Mouse (Mus musculus): ENCODE results near the gene Pphln1. TPM values are rescaled to one million over a fixed set of nuclear protein-coding genes. Genes with fewer than 3 reads are reported as not detected.

The Pphln1 gene
- polyA plus RNA-seq, 1 experiment from 2014 or later = 43.9 TPM

- 49% methylated on average over 11 of the region's 11 CpGs for WGBS
- Histone ChIP-seq H3K36me3 (ENCODE audit: insufficient read depth) (no peaks in the 10 kb centered on the region), H3K4me2 (no peak overlapping the region), H3K4me3 (ENCODE audit: low read depth, low read length) (no peak overlapping the region), H3K27ac (ENCODE audit: low read depth) (no peak overlapping the region), H3K4me1 (ENCODE audit: insufficient read depth) (peaks cover 18% of the 10 kb centered on the region), H3K27me3 (ENCODE audit: insufficient read depth, low read length) (no peaks in the 10 kb centered on the region), H3K9me3 (ENCODE audit: low read depth, low read length) (no peaks in the 10 kb centered on the region), H3K9ac (no peak overlapping the region)
- ATAC-seq (ENCODE audit: insufficient read depth) = no peak
- no peak for TF ChIP-seq CTCF (IDR thresholded peaks at IDR 0.05; ENCODE audit: low read depth)
- no peak for DNase-seq
Observed at GRCm38 (mm10) chr15:93521088-93521786, 123.1 kb downstream of the Pphln1 start.

DNA sequence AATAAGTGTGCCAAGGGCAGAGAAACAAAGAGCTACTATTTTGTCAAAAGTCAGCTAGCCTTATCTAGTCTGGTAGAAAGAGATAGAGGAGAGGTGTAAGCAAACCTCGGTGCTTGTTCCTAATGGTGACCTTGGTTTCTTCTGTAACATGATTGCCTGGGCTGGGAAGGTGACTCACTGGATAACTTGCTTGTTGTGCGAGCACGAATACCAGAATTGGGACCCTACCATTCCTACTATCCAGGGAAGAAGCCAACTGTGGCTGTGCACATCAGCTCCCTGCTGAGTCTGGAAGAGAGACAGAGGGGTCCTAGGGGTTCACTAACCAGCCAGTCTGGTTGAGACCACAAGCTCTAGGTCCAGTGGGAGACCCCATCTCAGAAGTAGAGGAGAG lies 123.6 kb downstream of the Pphln1 start:
- WGBS = 31% methylated on average over 3 of the region's 3 CpGs
- Histone ChIP-seq H3K4me2 (no peak overlapping the region), H3K27ac (ENCODE audit: low read depth) (no peak overlapping the region), H3K36me3 (ENCODE audit: insufficient read depth) (no peaks in the 10 kb centered on the region), H3K9ac (no peak overlapping the region), H3K4me3 (ENCODE audit: low read depth, low read length) (no peak overlapping the region), H3K9me3 (ENCODE audit: low read depth, low read length) (no peaks in the 10 kb centered on the region), H3K4me1 (ENCODE audit: insufficient read depth) (peaks cover 18% of the 10 kb centered on the region), H3K27me3 (ENCODE audit: insufficient read depth, low read length) (no peaks in the 10 kb centered on the region)
- DNase-seq = no peak
- no peak for TF ChIP-seq CTCF (IDR thresholded peaks at IDR 0.05; ENCODE audit: low read depth)
- no peak for ATAC-seq (ENCODE audit: insufficient read depth)

DNA sequence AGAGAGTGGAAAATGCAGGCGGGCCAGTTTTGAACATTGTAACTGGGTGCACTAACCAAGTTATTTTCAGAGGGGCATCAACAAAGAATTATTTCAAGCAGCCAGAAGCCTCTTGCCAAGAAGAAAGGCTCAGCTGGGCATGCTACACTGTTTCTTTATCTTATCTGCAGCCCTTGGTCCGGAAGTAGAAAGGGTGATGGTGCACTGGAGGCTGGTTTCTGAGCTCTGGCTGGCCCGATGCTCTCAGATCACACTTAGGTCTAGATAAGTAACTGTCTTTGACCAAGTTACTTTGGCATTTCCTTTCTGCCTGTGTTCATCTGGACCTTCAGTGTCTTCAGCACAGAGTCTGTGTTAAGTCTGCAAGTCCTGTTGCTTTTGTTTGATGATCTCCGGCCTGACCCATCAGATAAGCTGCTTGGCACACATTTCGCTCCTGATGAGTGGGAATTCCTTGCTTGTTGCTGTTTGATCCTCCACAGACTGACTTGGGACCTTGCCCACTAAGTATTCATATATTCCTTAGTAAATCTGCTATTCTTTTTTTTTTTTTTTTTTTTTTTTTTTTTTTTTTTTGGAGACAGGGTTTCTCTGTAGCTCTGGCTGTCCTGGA lies 127.3 kb downstream of the Pphln1 start:
- WGBS = 46% methylated on average over 5 of the region's 5 CpGs
- H3K4me2 ChIP-seq = no peak overlapping the region
- peaks cover 24% of the 10 kb centered on the region for H3K4me1 ChIP-seq (ENCODE audit: insufficient read depth)
- no peak overlapping the region for H3K9ac ChIP-seq
- ATAC-seq (ENCODE audit: insufficient read depth) = 0 out of 2 replicates have a peak, but pooled peaks have one; percentile 19
- no peaks in the 10 kb centered on the region for H3K9me3 ChIP-seq (ENCODE audit: low read depth, low read length)
- TF ChIP-seq CTCF (IDR thresholded peaks at IDR 0.05; ENCODE audit: low read depth) = no peak
- no peak overlapping the region for H3K4me3 ChIP-seq (ENCODE audit: low read depth, low read length)
- peak overlapping the region; percentile 34; the same call in 1 of the 2 replicates for H3K27ac ChIP-seq (ENCODE audit: low read depth)
- no peaks in the 10 kb centered on the region for H3K27me3 ChIP-seq (ENCODE audit: insufficient read depth, low read length)
- DNase-seq = peak; percentile 66
- no peaks in the 10 kb centered on the region for H3K36me3 ChIP-seq (ENCODE audit: insufficient read depth)

- Histone ChIP-seq H3K27ac (ENCODE audit: low read depth) (peak overlapping the region; percentile 30; the same call in 1 of the 2 replicates), H3K4me2 (no peak overlapping the region), H3K4me3 (ENCODE audit: low read depth, low read length) (no peak overlapping the region), H3K9ac (no peak overlapping the region), H3K9me3 (ENCODE audit: low read depth, low read length) (no peaks in the 10 kb centered on the region), H3K27me3 (ENCODE audit: insufficient read depth, low read length) (no peaks in the 10 kb centered on the region), H3K4me1 (ENCODE audit: insufficient read depth) (peaks cover 14% of the 10 kb centered on the region; the same call in 1 of the 2 replicates), H3K36me3 (ENCODE audit: insufficient read depth) (no peaks in the 10 kb centered on the region)
- WGBS = 10% methylated on average over 12 of the region's 12 CpGs
- no peak for TF ChIP-seq CTCF (IDR thresholded peaks at IDR 0.05; ENCODE audit: low read depth)
- peak; percentile 77 for DNase-seq
- ATAC-seq (ENCODE audit: insufficient read depth) = peak; percentile 44
Observed at GRCm38 (mm10) chr15:93529831-93530702, 131.9 kb downstream of the Pphln1 start.

GRCm38 (mm10) chr15:93530703-93531032 lies 132.5 kb downstream of the Pphln1 start:
- peaks cover 14% of the 10 kb centered on the region; the same call in 1 of the 2 replicates for H3K4me1 ChIP-seq (ENCODE audit: insufficient read depth)
- 46% methylated on average over 3 of the region's 3 CpGs for WGBS
- DNase-seq (no peak), ATAC-seq (ENCODE audit: insufficient read depth) (no peak)
- H3K4me2 ChIP-seq = no peak overlapping the region
- H3K27me3 ChIP-seq (ENCODE audit: insufficient read depth, low read length) = no peaks in the 10 kb centered on the region
- H3K36me3 ChIP-seq (ENCODE audit: insufficient read depth) = no peaks in the 10 kb centered on the region
- H3K27ac ChIP-seq (ENCODE audit: low read depth) = peak overlapping the region; percentile 30; the same call in 1 of the 2 replicates
- no peak overlapping the region for H3K4me3 ChIP-seq (ENCODE audit: low read depth, low read length)
- TF ChIP-seq CTCF (IDR thresholded peaks at IDR 0.05; ENCODE audit: low read depth) = no peak
- no peak overlapping the region for H3K9ac ChIP-seq
- H3K9me3 ChIP-seq (ENCODE audit: low read depth, low read length) = no peaks in the 10 kb centered on the region

DNA sequence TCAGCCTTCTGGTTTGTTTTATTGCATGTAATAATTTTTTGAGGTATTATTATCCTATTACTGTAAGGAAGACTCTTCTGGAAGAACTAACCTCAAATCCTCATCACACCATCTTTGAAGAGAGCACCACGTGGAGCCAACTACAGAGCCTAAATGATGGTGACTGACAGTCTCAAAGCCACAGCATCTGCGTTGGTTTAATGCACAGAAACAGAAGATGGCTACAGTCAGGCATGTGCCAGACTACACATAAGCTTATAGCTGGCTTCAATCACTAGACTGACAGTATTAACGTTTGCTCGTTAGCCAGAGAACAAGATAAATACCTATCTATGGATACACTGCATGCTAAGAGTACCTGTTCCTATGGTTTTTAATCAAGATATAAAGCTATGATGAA lies 138.0 kb downstream of the Pphln1 start:
- DNase-seq = no peak
- 80% methylated on average over 4 of the region's 4 CpGs for WGBS
- H3K9me3 ChIP-seq (ENCODE audit: low read depth, low read length) = no peaks in the 10 kb centered on the region
- H3K4me1 ChIP-seq (ENCODE audit: insufficient read depth) = no peaks in the 10 kb centered on the region
- no peak overlapping the region for H3K27ac ChIP-seq (ENCODE audit: low read depth)
- TF ChIP-seq CTCF (IDR thresholded peaks at IDR 0.05; ENCODE audit: low read depth) = no peak
- no peak overlapping the region for H3K9ac ChIP-seq
- no peak overlapping the region for H3K4me3 ChIP-seq (ENCODE audit: low read depth, low read length)
- H3K4me2 ChIP-seq = no peak overlapping the region
- H3K36me3 ChIP-seq (ENCODE audit: insufficient read depth) = no peaks in the 10 kb centered on the region
- ATAC-seq (ENCODE audit: insufficient read depth) = no peak
- H3K27me3 ChIP-seq (ENCODE audit: insufficient read depth, low read length) = no peaks in the 10 kb centered on the region

DNA sequence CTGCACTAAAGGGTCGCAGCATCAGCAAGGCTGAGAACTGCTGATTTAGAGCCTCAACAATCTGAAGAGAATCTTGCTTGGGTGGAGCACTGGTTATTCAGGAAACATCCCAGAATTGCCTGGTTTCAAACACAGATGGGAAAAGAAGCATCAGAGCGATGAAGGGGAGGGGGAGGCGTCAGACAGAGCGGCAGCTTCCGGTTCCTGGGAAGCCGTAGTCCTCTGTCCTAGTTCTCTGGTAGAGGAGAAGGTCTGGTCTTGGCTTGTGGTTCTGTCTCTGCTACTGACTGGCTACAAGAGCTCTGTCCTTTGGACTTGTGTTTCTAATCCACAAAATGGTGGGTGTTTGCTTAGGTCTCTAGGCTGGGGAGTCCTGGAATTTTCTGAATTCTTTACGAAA lies 139.6 kb downstream of the Pphln1 start:
- no peaks in the 10 kb centered on the region for H3K27me3 ChIP-seq (ENCODE audit: insufficient read depth, low read length)
- DNase-seq (no peak), ATAC-seq (ENCODE audit: insufficient read depth) (no peak)
- no peaks in the 10 kb centered on the region for H3K36me3 ChIP-seq (ENCODE audit: insufficient read depth)
- no peak overlapping the region for H3K4me3 ChIP-seq (ENCODE audit: low read depth, low read length)
- no peak overlapping the region for H3K4me2 ChIP-seq
- no peaks in the 10 kb centered on the region for H3K9me3 ChIP-seq (ENCODE audit: low read depth, low read length)
- WGBS = 67% methylated on average over 7 of the region's 7 CpGs
- peak overlapping the region; percentile 15; the same call in 1 of the 2 replicates for H3K27ac ChIP-seq (ENCODE audit: low read depth)
- no peak for TF ChIP-seq CTCF (IDR thresholded peaks at IDR 0.05; ENCODE audit: low read depth)
- no peak overlapping the region for H3K9ac ChIP-seq
- H3K4me1 ChIP-seq (ENCODE audit: insufficient read depth) = no peaks in the 10 kb centered on the region

All from lung, embryonic 14.5 days (tissue).